Mouse (Mus musculus) midbrain, embryonic 14.5 days (tissue): ENCODE results near the gene Fmo1. TPM values are rescaled to one million over a fixed set of nuclear protein-coding genes. Genes with fewer than 3 reads are reported as not detected.

Experiments
- ATAC-seq: fragments of 200-750 bp; cut with Nextera tagmentation; 2 replicates; pipeline ENCODE4 v1.8.0; 2017; ENCODE audit warnings: moderate number of reproducible peaks, moderate library complexity; ENCODE audit not compliant: low FRiP score, low TSS enrichment
- DNase-seq: peaks from one replicate; pipeline ENCODE4 v3.0.0-alpha.2; 2015
- H3K27ac ChIP-seq: fragments of 300-500 bp; sonication (generic); replicated peaks from 2 replicates; pipeline ENCODE4 v1.5.1; 2014; ENCODE audit warnings: mild to moderate bottlenecking, low read depth, low read length, moderate library complexity
- H3K27me3 ChIP-seq: fragments of 300-500 bp; sonication (generic); 2 replicates; pipeline ENCODE4 v1.6.1; 2014; ENCODE audit warnings: low read length, control low read depth, mixed read lengths; ENCODE audit not compliant: control insufficient read depth, insufficient read depth
- H3K36me3 ChIP-seq: fragments of 300-500 bp; sonication (generic); 2 replicates; pipeline ENCODE4 v1.6.1; 2014; ENCODE audit warnings: low read length, control low read depth; ENCODE audit not compliant: control insufficient read depth, insufficient read depth
- H3K4me1 ChIP-seq: fragments of 300-500 bp; sonication (generic); 2 replicates; pipeline ENCODE4 v1.6.1; 2014; ENCODE audit warnings: mild to moderate bottlenecking, antibody characterized with exemption, low read length, control low read depth; ENCODE audit not compliant: control insufficient read depth, insufficient read depth
- H3K4me2 ChIP-seq: fragments of 300-500 bp; sonication (generic); 2 replicates; pipeline ENCODE4 v1.6.1; 2014; ENCODE audit warnings: mild to moderate bottlenecking, low read length, moderate library complexity
- H3K4me3 ChIP-seq: fragments of 300-500 bp; sonication (generic); replicated peaks from 2 replicates; pipeline ENCODE4 v1.5.1; 2014; ENCODE audit warnings: low read depth, low read length
- H3K9ac ChIP-seq: fragments of 300-500 bp; sonication (generic); replicated peaks from 2 replicates; pipeline ENCODE4 v1.6.1; 2014; ENCODE audit warnings: mild to moderate bottlenecking, low read length, moderate library complexity
- H3K9me3 ChIP-seq: fragments of 300-500 bp; sonication (generic); 2 replicates; pipeline ENCODE4 v1.6.1; 2016; ENCODE audit warnings: low read length, control low read depth, mixed read lengths; ENCODE audit not compliant: control insufficient read depth
- WGBS: fragments of 180-500 bp; shearing (Covaris S2); extraction: QIAGEN DNeasy Blood & Tissue Kit; methylation state at CpG from one replicate; pipeline ENCODE4 v1.1.7; 2014; 5-methylcytosine and 5-hydroxymethylcytosine counted together
- polyA plus RNA-seq: library from polyadenylated mRNA; unstranded; fragments of >200 nt; fragmentation: Nextera tagmentation; extraction: Ambion mirVana; gene quantifications from 2 replicates; pipeline ENCODE4 v1.2.1, GENCODE M21; 2014

The Fmo1 gene
- polyA plus RNA-seq, 1 experiment from 2014 or later, result 29.0 TPM

DNA sequence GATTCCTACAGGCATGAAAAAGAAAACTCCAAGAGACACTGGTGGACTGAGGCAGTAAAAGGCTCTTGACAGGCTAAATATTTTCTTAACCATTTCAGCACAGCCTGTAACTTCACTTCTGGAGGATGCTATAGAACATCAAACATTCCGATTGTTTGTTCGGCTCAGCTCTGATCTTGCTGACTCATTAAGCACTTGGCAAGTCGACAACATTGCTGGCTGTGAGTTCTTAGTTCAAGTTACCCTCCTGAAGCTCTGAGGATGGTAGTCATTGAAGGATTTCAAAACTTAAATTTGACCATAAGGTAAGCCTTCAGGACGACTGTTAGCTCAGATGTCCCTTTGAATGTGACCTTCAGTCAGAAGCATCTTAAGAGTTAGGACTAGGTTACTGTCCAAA is 986 bp upstream of the Fmo1 start:
- H3K36me3 ChIP-seq, result no peaks in the 10 kb centered on the region
- no peaks in the 10 kb centered on the region for H3K4me1 ChIP-seq
- no peak overlapping the region for H3K9ac ChIP-seq
- no peak overlapping the region for H3K4me2 ChIP-seq
- H3K4me3 ChIP-seq, result no peak overlapping the region
- DNase-seq (no peak), ATAC-seq (no peak)
- 0 out of 2 replicates have a peak, but pooled peaks cover 3% of the 10 kb centered on the region for H3K9me3 ChIP-seq
- H3K27ac ChIP-seq, result no peak overlapping the region
- H3K27me3 ChIP-seq, result no peaks in the 10 kb centered on the region
- WGBS, result 85% methylated on average over 4 of the region's 4 CpGs

- ATAC-seq, result no peak
- no peak overlapping the region for H3K27ac ChIP-seq
- H3K4me2 ChIP-seq, result no peak overlapping the region
- 0 out of 2 replicates have a peak, but pooled peaks cover 3% of the 10 kb centered on the region for H3K9me3 ChIP-seq
- WGBS, result 81% methylated on average over 3 of the region's 3 CpGs
- H3K36me3 ChIP-seq, result no peaks in the 10 kb centered on the region
- DNase-seq, result no peak
- no peak overlapping the region for H3K9ac ChIP-seq
- H3K27me3 ChIP-seq, result no peaks in the 10 kb centered on the region
- no peaks in the 10 kb centered on the region for H3K4me1 ChIP-seq
- H3K4me3 ChIP-seq, result no peak overlapping the region
Observed at GRCm38 (mm10) chr1:162865493-162865830, 948 bp downstream of the Fmo1 start.

DNA sequence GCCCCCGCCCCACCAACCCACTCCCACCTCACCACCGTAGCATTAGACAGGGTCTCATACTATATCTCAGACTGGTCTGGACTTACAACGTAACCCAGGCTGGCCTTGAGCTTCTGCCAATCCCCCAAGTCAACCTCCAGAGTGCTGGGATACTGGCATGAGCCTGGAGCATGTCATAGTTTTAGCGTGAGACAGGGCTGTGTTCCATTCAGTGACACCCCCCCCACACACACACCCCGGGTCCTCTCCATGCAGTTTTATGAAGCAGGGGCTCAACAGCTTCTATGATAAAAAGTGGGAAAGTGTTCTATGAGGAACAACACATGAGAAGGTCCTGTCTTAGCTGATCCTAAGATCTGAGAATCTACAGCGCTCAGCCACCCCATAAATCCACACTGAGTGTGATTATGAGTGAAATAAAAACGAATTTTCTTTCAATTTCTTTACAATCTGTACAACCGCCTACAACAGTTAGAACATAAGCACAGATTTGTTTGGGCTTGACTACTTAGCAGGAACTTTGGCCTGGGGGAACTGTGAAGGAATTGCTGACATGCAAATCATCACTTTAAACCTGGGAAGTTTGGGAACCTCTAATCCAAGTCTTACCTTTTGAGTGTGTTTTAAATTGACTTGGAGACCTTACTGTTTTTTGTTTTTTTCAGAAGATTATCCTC is 1.5 kb downstream of the Fmo1 start:
- 0 out of 2 replicates have a peak, but pooled peaks cover 3% of the 10 kb centered on the region for H3K9me3 ChIP-seq
- no peak overlapping the region for H3K9ac ChIP-seq
- ATAC-seq (no peak), DNase-seq (no peak)
- 87% methylated on average over 8 of the region's 8 CpGs for WGBS
- H3K4me1 ChIP-seq, result no peaks in the 10 kb centered on the region
- no peaks in the 10 kb centered on the region for H3K27me3 ChIP-seq
- no peaks in the 10 kb centered on the region for H3K36me3 ChIP-seq
- no peak overlapping the region for H3K4me2 ChIP-seq
- H3K27ac ChIP-seq, result no peak overlapping the region
- H3K4me3 ChIP-seq, result no peak overlapping the region

GRCm38 (mm10) chr1:162864279-162864678 is 2.1 kb downstream of the Fmo1 start:
- Histone ChIP-seq H3K36me3 (no peaks in the 10 kb centered on the region), H3K4me2 (no peak overlapping the region), H3K27me3 (no peaks in the 10 kb centered on the region), H3K27ac (no peak overlapping the region), H3K4me1 (no peaks in the 10 kb centered on the region), H3K9me3 (0 out of 2 replicates have a peak, but pooled peaks cover 3% of the 10 kb centered on the region), H3K9ac (no peak overlapping the region), H3K4me3 (no peak overlapping the region)
- ATAC-seq (no peak), DNase-seq (no peak)
- 94% methylated on average over 5 of the region's 5 CpGs for WGBS

GRCm38 (mm10) chr1:162863579-162863978 is 2.8 kb downstream of the Fmo1 start:
- no peak for ATAC-seq
- DNase-seq, result no peak
- H3K9ac ChIP-seq, result no peak overlapping the region
- H3K9me3 ChIP-seq, result 0 out of 2 replicates have a peak, but pooled peaks cover 3% of the 10 kb centered on the region
- no peaks in the 10 kb centered on the region for H3K36me3 ChIP-seq
- peaks cover 3% of the 10 kb centered on the region; the same call in 1 of the 2 replicates for H3K4me1 ChIP-seq
- H3K4me2 ChIP-seq, result no peak overlapping the region
- no peaks in the 10 kb centered on the region for H3K27me3 ChIP-seq
- 94% methylated on average over 3 of the region's 3 CpGs for WGBS
- H3K4me3 ChIP-seq, result no peak overlapping the region
- no peak overlapping the region for H3K27ac ChIP-seq

DNA sequence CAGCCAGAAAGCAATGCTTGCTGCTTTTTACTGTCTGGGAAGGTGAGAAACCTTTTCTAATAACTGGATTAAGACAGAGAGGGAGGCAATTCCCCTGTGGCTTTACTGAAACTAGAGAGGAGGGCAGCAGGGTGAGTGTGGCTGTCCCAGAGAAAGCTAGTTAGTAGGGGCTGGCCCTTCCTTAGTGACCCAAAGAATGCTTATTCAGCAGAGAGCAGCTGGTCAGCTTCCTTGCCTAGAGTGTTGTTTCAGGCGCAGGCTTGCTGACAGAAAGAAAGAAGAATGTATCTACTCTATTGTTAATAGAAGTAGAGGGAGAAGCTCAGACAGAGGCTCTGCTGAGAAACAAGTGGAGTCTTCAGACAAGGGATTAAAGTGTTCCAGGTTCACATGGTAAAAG is 4.1 kb downstream of the Fmo1 start:
- H3K9ac ChIP-seq, result no peak overlapping the region
- ATAC-seq, result no peak
- WGBS, result 23% methylated on average over 1 of the region's 1 CpGs
- H3K9me3 ChIP-seq, result no peaks in the 10 kb centered on the region
- H3K4me2 ChIP-seq, result no peak overlapping the region
- DNase-seq, result no peak
- no peaks in the 10 kb centered on the region for H3K36me3 ChIP-seq
- H3K4me3 ChIP-seq, result no peak overlapping the region
- no peaks in the 10 kb centered on the region for H3K27me3 ChIP-seq
- H3K27ac ChIP-seq, result no peak overlapping the region
- peaks cover 3% of the 10 kb centered on the region; the same call in 1 of the 2 replicates for H3K4me1 ChIP-seq

- Histone ChIP-seq H3K36me3 (no peaks in the 10 kb centered on the region), H3K9me3 (no peaks in the 10 kb centered on the region), H3K4me1 (peaks cover 3% of the 10 kb centered on the region; the same call in 1 of the 2 replicates), H3K4me2 (no peak overlapping the region), H3K27ac (no peak overlapping the region), H3K4me3 (no peak overlapping the region), H3K9ac (no peak overlapping the region), H3K27me3 (no peaks in the 10 kb centered on the region)
- DNase-seq, result peak; percentile 19
- WGBS, result 82% methylated on average over 9 of the region's 9 CpGs
- 0 out of 2 replicates have a peak, but pooled peaks have one; percentile 25 for ATAC-seq
Observed at GRCm38 (mm10) chr1:162859996-162860605, 6.3 kb downstream of the Fmo1 start.

DNA sequence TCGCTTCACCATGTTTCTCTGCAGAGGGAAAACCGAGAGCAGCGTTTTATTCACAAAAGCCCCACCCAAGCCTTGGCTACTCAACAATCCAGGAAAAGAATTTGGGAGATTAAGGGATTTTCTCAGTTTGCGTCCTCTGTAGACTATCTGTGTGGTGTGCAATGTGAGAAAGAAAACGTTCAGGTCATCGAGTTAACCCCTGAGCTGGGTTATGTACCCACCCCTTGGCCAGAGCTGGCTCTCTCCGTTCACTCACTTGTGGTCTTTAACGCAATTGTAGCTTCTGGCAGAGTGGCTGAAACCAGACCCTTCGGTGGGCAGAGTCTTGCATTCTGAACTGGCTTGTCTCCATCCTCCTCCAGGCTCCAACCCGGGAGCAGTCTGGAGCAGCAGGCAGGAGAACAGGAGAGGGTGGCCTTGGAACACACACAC is 6.8 kb downstream of the Fmo1 start:
- peak; percentile 15 for DNase-seq

More for the DNA sequence above, 6.8 kb downstream of the Fmo1 start:
- 0 out of 2 replicates have a peak, but pooled peaks have one; percentile 35 for ATAC-seq
- Histone ChIP-seq H3K27ac (no peak overlapping the region; the same call in 1 of the 2 replicates), H3K36me3 (no peaks in the 10 kb centered on the region), H3K9me3 (no peaks in the 10 kb centered on the region), H3K4me3 (no peak overlapping the region), H3K9ac (no peak overlapping the region), H3K27me3 (no peaks in the 10 kb centered on the region), H3K4me2 (0 out of 2 replicates have a peak overlapping the region, but pooled peaks have one; percentile 8), H3K4me1 (peaks cover 3% of the 10 kb centered on the region; the same call in 1 of the 2 replicates)
- 33% methylated on average over 10 of the region's 10 CpGs for WGBS
